Mouse (Mus musculus): ENCODE measurements around the gene Cotl1. TPM values are rescaled to one million over a fixed set of nuclear protein-coding genes. Genes with fewer than 3 reads are reported as not detected.

Cotl1 gene
- polyA plus RNA-seq, 1 experiment: 144 TPM

DNA sequence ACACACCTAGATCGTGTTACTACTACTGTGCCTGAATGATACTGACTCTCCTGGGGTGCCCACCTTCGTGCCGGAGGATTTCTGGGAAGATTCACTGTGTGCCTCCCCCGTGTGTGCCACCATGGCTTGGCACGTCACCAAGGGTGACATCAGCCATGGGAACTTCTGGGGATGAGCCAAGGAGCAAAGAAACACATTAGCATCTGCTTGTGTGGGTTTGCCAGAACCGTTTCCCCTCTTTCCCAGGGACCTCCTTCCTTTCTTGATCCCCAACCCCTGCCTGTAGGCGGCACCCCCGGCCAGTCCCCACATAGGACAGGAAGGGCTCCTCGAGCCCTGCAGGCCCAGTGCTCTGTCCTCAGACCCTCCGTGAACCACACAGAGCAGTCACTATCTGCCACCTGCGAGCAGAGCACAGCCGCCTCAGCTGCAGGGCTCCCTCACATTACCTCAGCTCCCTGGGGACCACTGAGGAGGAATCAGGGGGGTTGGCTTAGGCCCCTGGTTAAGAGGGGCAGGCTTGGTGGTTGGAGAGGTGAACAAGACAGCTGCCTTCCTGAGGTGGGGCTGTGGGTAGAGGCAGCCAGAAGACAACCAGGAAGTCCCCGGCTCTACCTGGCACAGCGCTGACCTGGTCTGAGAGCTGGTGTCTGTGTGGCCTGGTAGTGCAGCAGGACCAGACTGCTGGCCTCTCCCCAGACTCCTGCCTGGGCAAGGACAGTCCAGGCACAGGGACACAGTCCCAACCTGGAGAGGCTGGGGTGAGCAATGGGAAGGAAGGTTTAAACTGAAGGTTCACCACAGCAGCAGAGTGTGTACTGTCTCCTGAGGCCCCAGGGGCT, 33.7 kb downstream of the Cotl1 start:
- Histone ChIP-seq H3K4me3 (no peak overlapping the region), H3K4me2 (ENCODE audit: low read depth) (peak overlapping the region; percentile 6), H3K36me3 (ENCODE audit: control insufficient read depth, insufficient read depth) (no peaks in the 10 kb centered on the region), H3K27me3 (ENCODE audit: control insufficient read depth, insufficient read depth, insufficient read length) (no peaks in the 10 kb centered on the region), H3K79me2 (ENCODE audit: control insufficient read depth, insufficient read depth) (no peaks in the 10 kb centered on the region), H3ac (ENCODE audit: control insufficient read depth, insufficient read length) (no peak overlapping the region)
- TF ChIP-seq MYOG (IDR thresholded peaks at IDR 0.05; ENCODE audit: control insufficient read depth in 1 of 3, insufficient read depth in 1 of 3, insufficient read length in 2 of 3, low read depth in 2 of 3) (no peak), SRF (IDR thresholded peaks at IDR 0.05; ENCODE audit: control insufficient read depth, insufficient read length, low read depth) (no peak), TCF3 (IDR thresholded peaks at IDR 0.05; ENCODE audit: insufficient read length, low read depth) (no peak), USF1 (IDR thresholded peaks at IDR 0.05; ENCODE audit: low read depth) (no peak), E2F4 (IDR thresholded peaks at IDR 0.05; ENCODE audit: insufficient read depth) (no peak), TCF12 (IDR thresholded peaks at IDR 0.05; ENCODE audit: insufficient read depth, poor library complexity, severe bottlenecking) (no peak), REST (IDR thresholded peaks at IDR 0.05; ENCODE audit: insufficient read depth, insufficient read length) (no peak)

DNA sequence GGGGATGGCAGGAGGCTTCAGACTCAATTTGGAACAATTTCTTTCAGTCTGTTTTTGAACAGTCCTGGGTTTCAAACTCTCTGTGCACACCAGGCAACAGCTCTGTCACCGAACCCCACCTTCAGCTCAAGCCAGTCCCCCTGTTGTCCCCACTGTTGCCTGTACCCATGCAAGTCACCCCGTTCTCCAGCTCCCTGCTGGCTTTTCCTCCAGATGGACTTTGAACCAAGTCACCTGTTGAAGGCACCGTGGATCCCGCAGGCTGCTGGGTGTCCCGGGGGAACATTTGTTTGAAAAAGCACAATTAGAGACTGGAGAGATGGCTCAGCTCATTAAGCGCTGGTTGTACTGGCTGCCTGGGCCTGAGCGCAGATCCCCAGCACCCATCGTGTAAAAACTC, 35.1 kb downstream of the Cotl1 start:
- no peak for TF ChIP-seq REST (IDR thresholded peaks at IDR 0.05; ENCODE audit: insufficient read depth, insufficient read length)
- no peak for TF ChIP-seq MAX (IDR thresholded peaks at IDR 0.05; ENCODE audit: low read depth)
- no peak for TF ChIP-seq SRF (IDR thresholded peaks at IDR 0.05; ENCODE audit: control insufficient read depth, insufficient read length, low read depth)
- no peak for TF ChIP-seq POLR2A (IDR thresholded peaks at IDR 0.05; ENCODE audit: insufficient read length, low read depth)
- no peak for TF ChIP-seq CEBPB (IDR thresholded peaks at IDR 0.05; ENCODE audit: insufficient read depth, poor library complexity, severe bottlenecking)
- TF ChIP-seq MYOD1 (IDR thresholded peaks at IDR 0.05; ENCODE audit: control insufficient read depth in 1 of 3, insufficient read length in 2 of 3, low read depth in 2 of 3): no peak
- no peak for TF ChIP-seq MYOG (IDR thresholded peaks at IDR 0.05; ENCODE audit: control insufficient read depth in 1 of 3, insufficient read depth in 1 of 3, insufficient read length in 2 of 3, low read depth in 2 of 3)
- TF ChIP-seq USF1 (IDR thresholded peaks at IDR 0.05; ENCODE audit: low read depth): no peak
- TF ChIP-seq E2F4 (IDR thresholded peaks at IDR 0.05; ENCODE audit: insufficient read depth): no peak
- TF ChIP-seq POLR2AphosphoS2 (IDR thresholded peaks at IDR 0.05; ENCODE audit: insufficient read length, low read depth): no peak
- TF ChIP-seq TCF12 (IDR thresholded peaks at IDR 0.05; ENCODE audit: insufficient read depth, poor library complexity, severe bottlenecking): no peak
- TF ChIP-seq TCF3 (IDR thresholded peaks at IDR 0.05; ENCODE audit: insufficient read length, low read depth): no peak
- no peaks in the 10 kb centered on the region for H3K27me3 ChIP-seq (ENCODE audit: control insufficient read depth, insufficient read depth, insufficient read length)

DNA sequence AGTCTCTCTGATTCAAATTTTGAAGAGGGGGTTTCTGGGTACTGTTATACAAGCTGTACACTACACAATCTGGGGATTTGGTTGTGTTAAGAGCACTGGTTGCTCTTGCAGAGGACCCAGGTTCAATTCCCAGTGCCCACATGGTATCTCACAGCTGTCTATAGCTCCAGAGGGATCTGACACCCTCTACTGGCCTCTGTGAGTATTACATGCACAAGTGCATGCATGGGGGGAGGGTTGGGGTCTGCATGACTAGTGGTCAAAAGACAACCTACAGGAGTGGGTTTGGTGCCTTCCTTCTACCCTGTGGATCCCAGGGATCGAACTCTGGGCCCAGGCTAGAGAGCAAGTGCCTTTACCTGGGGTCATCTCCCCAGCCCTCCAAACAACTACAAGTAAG, 37.8 kb downstream of the Cotl1 start:
- Histone ChIP-seq H3K36me3 (ENCODE audit: control insufficient read depth, insufficient read depth) (no peaks in the 10 kb centered on the region), H3K27me3 (ENCODE audit: control insufficient read depth, insufficient read depth, insufficient read length) (no peaks in the 10 kb centered on the region), H3K4me3 (no peak overlapping the region), H3K79me2 (ENCODE audit: control insufficient read depth, insufficient read depth) (no peaks in the 10 kb centered on the region), H3ac (ENCODE audit: control insufficient read depth, insufficient read length) (no peak overlapping the region), H3K4me2 (ENCODE audit: low read depth) (no peak overlapping the region)
- TF ChIP-seq MYOD1 (IDR thresholded peaks at IDR 0.05; ENCODE audit: control insufficient read depth in 1 of 3, insufficient read length in 2 of 3, low read depth in 2 of 3) (no peak), USF1 (IDR thresholded peaks at IDR 0.05; ENCODE audit: low read depth) (no peak), SRF (IDR thresholded peaks at IDR 0.05; ENCODE audit: control insufficient read depth, insufficient read length, low read depth) (no peak), TCF3 (IDR thresholded peaks at IDR 0.05; ENCODE audit: insufficient read length, low read depth) (no peak), REST (IDR thresholded peaks at IDR 0.05; ENCODE audit: insufficient read depth, insufficient read length) (no peak), MYOG (IDR thresholded peaks at IDR 0.05; ENCODE audit: control insufficient read depth in 1 of 3, insufficient read depth in 1 of 3, insufficient read length in 2 of 3, low read depth in 2 of 3) (no peak), MAX (IDR thresholded peaks at IDR 0.05; ENCODE audit: low read depth) (no peak), POLR2AphosphoS2 (IDR thresholded peaks at IDR 0.05; ENCODE audit: insufficient read length, low read depth) (no peak), E2F4 (IDR thresholded peaks at IDR 0.05; ENCODE audit: insufficient read depth) (no peak), CEBPB (IDR thresholded peaks at IDR 0.05; ENCODE audit: insufficient read depth, poor library complexity, severe bottlenecking) (no peak), TCF12 (IDR thresholded peaks at IDR 0.05; ENCODE audit: insufficient read depth, poor library complexity, severe bottlenecking) (no peak), POLR2A (IDR thresholded peaks at IDR 0.05; ENCODE audit: insufficient read length, low read depth) (no peak)

More for the DNA sequence above, 35.1 kb downstream of the Cotl1 start:
- Histone ChIP-seq H3K4me3 (no peak overlapping the region), H3ac (ENCODE audit: control insufficient read depth, insufficient read length) (no peak overlapping the region), H3K79me2 (ENCODE audit: control insufficient read depth, insufficient read depth) (no peaks in the 10 kb centered on the region), H3K4me2 (ENCODE audit: low read depth) (no peak overlapping the region), H3K36me3 (ENCODE audit: control insufficient read depth, insufficient read depth) (no peaks in the 10 kb centered on the region)

DNA sequence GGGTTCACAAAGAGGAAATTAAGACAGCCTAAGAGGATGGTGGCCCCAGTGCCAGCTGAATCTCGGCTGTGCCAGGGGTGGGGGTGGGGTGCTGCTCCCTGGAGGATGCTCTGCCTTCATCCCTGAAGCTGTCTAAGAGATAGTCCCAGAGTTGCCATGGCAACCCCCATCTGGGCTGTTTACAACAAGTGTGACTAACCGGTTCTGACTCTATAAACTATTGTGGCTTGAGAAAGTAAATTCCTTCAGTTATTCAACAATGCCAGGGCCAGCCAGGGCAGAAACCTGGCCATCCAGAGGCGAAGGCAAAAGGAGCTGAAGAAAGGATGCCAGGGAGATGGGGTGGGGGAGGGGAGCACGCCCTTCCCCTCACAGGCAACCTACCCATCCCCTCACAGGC, 39.2 kb downstream of the Cotl1 start:
- Histone ChIP-seq H3K27me3 (ENCODE audit: control insufficient read depth, insufficient read depth, insufficient read length) (no peaks in the 10 kb centered on the region), H3K4me2 (ENCODE audit: low read depth) (no peak overlapping the region), H3K79me2 (ENCODE audit: control insufficient read depth, insufficient read depth) (no peaks in the 10 kb centered on the region), H3ac (ENCODE audit: control insufficient read depth, insufficient read length) (no peak overlapping the region), H3K4me3 (no peak overlapping the region), H3K36me3 (ENCODE audit: control insufficient read depth, insufficient read depth) (no peaks in the 10 kb centered on the region)
- TF ChIP-seq MAX (IDR thresholded peaks at IDR 0.05; ENCODE audit: low read depth): no peak
- no peak for TF ChIP-seq REST (IDR thresholded peaks at IDR 0.05; ENCODE audit: insufficient read depth, insufficient read length)

DNA sequence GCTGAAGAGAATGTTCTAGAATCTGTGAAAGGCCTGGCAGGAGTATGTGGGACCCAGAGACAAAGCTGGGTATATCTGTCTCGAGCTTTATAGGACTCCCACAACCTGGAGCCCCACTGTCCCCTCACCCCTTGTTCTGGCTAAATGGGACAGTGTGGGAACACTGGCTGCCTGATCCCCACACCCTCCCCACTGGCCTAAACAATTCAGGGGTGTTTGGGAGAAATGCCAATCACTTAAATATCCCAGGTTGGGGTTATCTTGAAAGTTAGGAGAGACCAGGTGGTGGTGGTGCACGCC, 41.4 kb downstream of the Cotl1 start:
- no peak overlapping the region for H3K4me3 ChIP-seq

More for the DNA sequence above, 41.4 kb downstream of the Cotl1 start:
- Histone ChIP-seq H3K79me2 (ENCODE audit: control insufficient read depth, insufficient read depth) (no peaks in the 10 kb centered on the region), H3K36me3 (ENCODE audit: control insufficient read depth, insufficient read depth) (no peaks in the 10 kb centered on the region), H3K27me3 (ENCODE audit: control insufficient read depth, insufficient read depth, insufficient read length) (no peaks in the 10 kb centered on the region), H3K4me2 (ENCODE audit: low read depth) (no peak overlapping the region), H3ac (ENCODE audit: control insufficient read depth, insufficient read length) (no peak overlapping the region)
- TF ChIP-seq REST (IDR thresholded peaks at IDR 0.05; ENCODE audit: insufficient read depth, insufficient read length): no peak
- no peak for TF ChIP-seq MYOG (IDR thresholded peaks at IDR 0.05; ENCODE audit: control insufficient read depth in 1 of 3, insufficient read depth in 1 of 3, insufficient read length in 2 of 3, low read depth in 2 of 3)
- no peak for TF ChIP-seq MAX (IDR thresholded peaks at IDR 0.05; ENCODE audit: low read depth)
- no peak for TF ChIP-seq MYOD1 (IDR thresholded peaks at IDR 0.05; ENCODE audit: control insufficient read depth in 1 of 3, insufficient read length in 2 of 3, low read depth in 2 of 3)
- TF ChIP-seq TCF3 (IDR thresholded peaks at IDR 0.05; ENCODE audit: insufficient read length, low read depth): no peak
- TF ChIP-seq SRF (IDR thresholded peaks at IDR 0.05; ENCODE audit: control insufficient read depth, insufficient read length, low read depth): no peak
- TF ChIP-seq POLR2A (IDR thresholded peaks at IDR 0.05; ENCODE audit: insufficient read length, low read depth): no peak
- TF ChIP-seq TCF12 (IDR thresholded peaks at IDR 0.05; ENCODE audit: insufficient read depth, poor library complexity, severe bottlenecking): no peak
- no peak for TF ChIP-seq CEBPB (IDR thresholded peaks at IDR 0.05; ENCODE audit: insufficient read depth, poor library complexity, severe bottlenecking)
- no peak for TF ChIP-seq E2F4 (IDR thresholded peaks at IDR 0.05; ENCODE audit: insufficient read depth)
- TF ChIP-seq USF1 (IDR thresholded peaks at IDR 0.05; ENCODE audit: low read depth): no peak
- no peak for TF ChIP-seq POLR2AphosphoS2 (IDR thresholded peaks at IDR 0.05; ENCODE audit: insufficient read length, low read depth)

All from myocyte (in vitro differentiated cells).